Mouse (Mus musculus): ENCODE measurements around the gene Fam161a. TPM values are rescaled to one million over a fixed set of nuclear protein-coding genes. Genes with fewer than 3 reads are reported as not detected.

Fam161a gene
- polyA plus RNA-seq (2016; fragmentation: Nextera tagmentation; extraction: Ambion mirVana) = 0.65 and 0.85 TPM in 2 replicates

- peak within 1 kb of the TSS; percentile 95 for H3K4me2 ChIP-seq
- H3K36me3 ChIP-seq = peaks cover 37% of the 10 kb centered on the region
- peak within 1 kb of the TSS; percentile 96 for H3K27ac ChIP-seq
- H3K9ac ChIP-seq = peak within 1 kb of the TSS; percentile 80
- H3K9me3 ChIP-seq (replicated peaks) = no peaks in the 10 kb centered on the region
- no peaks in the 10 kb centered on the region for H3K27me3 ChIP-seq (replicated peaks)
- ATAC-seq = peak; percentile 97
- H3K4me1 ChIP-seq = peaks cover 20% of the 10 kb centered on the region
- peak within 1 kb of the TSS; percentile 71 for H3K4me3 ChIP-seq
- under 1% methylated on average over 22 of the region's 22 CpGs for WGBS (ENCODE audit: insufficient replicate concordance)
Measured at GRCm38 (mm10) chr11:23007481-23008180, at the start of gene Fam161a. Gene Fam161a, plus strand, starts transcription at chr11:23007531.

GRCm38 (mm10) chr11:22957791-22958374 is 49.4 kb upstream of the Fam161a start:
- 81% methylated on average over 4 of the region's 4 CpGs for WGBS (ENCODE audit: insufficient replicate concordance)
- peaks cover 20% of the 10 kb centered on the region for H3K36me3 ChIP-seq
- no peak overlapping the region for H3K9ac ChIP-seq
- H3K27ac ChIP-seq = no peak overlapping the region
- no peaks in the 10 kb centered on the region for H3K9me3 ChIP-seq (replicated peaks)
- H3K4me3 ChIP-seq = no peak overlapping the region
- no peak overlapping the region for H3K4me2 ChIP-seq
- no peaks in the 10 kb centered on the region for H3K4me1 ChIP-seq
- no peak for ATAC-seq
- H3K27me3 ChIP-seq (replicated peaks) = no peaks in the 10 kb centered on the region

GRCm38 (mm10) chr11:22962101-22962500 is 45.2 kb upstream of the Fam161a start:
- ATAC-seq = no peak
- 77% methylated on average over 1 of the region's 1 CpGs for WGBS (ENCODE audit: insufficient replicate concordance)
- Histone ChIP-seq H3K4me1 (no peaks in the 10 kb centered on the region), H3K27ac (no peak overlapping the region), H3K36me3 (peaks cover 12% of the 10 kb centered on the region), H3K4me2 (no peak overlapping the region), H3K9ac (no peak overlapping the region), H3K27me3 (replicated peaks) (no peaks in the 10 kb centered on the region), H3K4me3 (no peak overlapping the region), H3K9me3 (replicated peaks) (peaks cover 7% of the 10 kb centered on the region; the same call in 1 of the 2 replicates)

GRCm38 (mm10) chr11:22964401-22964800 is 42.9 kb upstream of the Fam161a start:
- Histone ChIP-seq H3K9me3 (replicated peaks) (peaks cover 11% of the 10 kb centered on the region; the same call in 1 of the 2 replicates), H3K4me1 (no peaks in the 10 kb centered on the region), H3K9ac (no peak overlapping the region), H3K36me3 (peaks cover 16% of the 10 kb centered on the region), H3K4me3 (no peak overlapping the region), H3K4me2 (no peak overlapping the region), H3K27me3 (replicated peaks) (no peaks in the 10 kb centered on the region), H3K27ac (no peak overlapping the region)
- ATAC-seq = no peak
- WGBS (ENCODE audit: insufficient replicate concordance) = 78% methylated on average over 4 of the region's 4 CpGs

- H3K4me3 ChIP-seq = no peak overlapping the region
- no peak overlapping the region for H3K9ac ChIP-seq
- H3K9me3 ChIP-seq (replicated peaks) = peaks cover 11% of the 10 kb centered on the region; the same call in 1 of the 2 replicates
- ATAC-seq = no peak
- WGBS (ENCODE audit: insufficient replicate concordance) = 78% methylated on average over 4 of the region's 4 CpGs
- no peak overlapping the region for H3K4me2 ChIP-seq
- H3K27ac ChIP-seq = no peak overlapping the region
- H3K27me3 ChIP-seq (replicated peaks) = no peaks in the 10 kb centered on the region
- H3K36me3 ChIP-seq = peaks cover 16% of the 10 kb centered on the region
- no peaks in the 10 kb centered on the region for H3K4me1 ChIP-seq
Measured at GRCm38 (mm10) chr11:22965503-22965902, 41.8 kb upstream of the Fam161a start.

GRCm38 (mm10) chr11:22969486-22969885 is 37.8 kb upstream of the Fam161a start:
- H3K4me1 ChIP-seq = peaks cover 9% of the 10 kb centered on the region
- no peaks in the 10 kb centered on the region for H3K27me3 ChIP-seq (replicated peaks)
- H3K9me3 ChIP-seq (replicated peaks) = peaks cover 20% of the 10 kb centered on the region
- WGBS (ENCODE audit: insufficient replicate concordance) = 33% methylated on average over 6 of the region's 6 CpGs
- peaks cover 43% of the 10 kb centered on the region for H3K36me3 ChIP-seq
- H3K4me3 ChIP-seq = no peak overlapping the region
- H3K9ac ChIP-seq = no peak overlapping the region
- H3K27ac ChIP-seq = no peak overlapping the region
- no peak for ATAC-seq
- no peak overlapping the region for H3K4me2 ChIP-seq

- no peak overlapping the region for H3K4me3 ChIP-seq
- H3K9me3 ChIP-seq (replicated peaks) = peaks cover 20% of the 10 kb centered on the region
- H3K27me3 ChIP-seq (replicated peaks) = no peaks in the 10 kb centered on the region
- H3K4me2 ChIP-seq = peak overlapping the region; percentile 77
- no peak for ATAC-seq
- no peak overlapping the region for H3K9ac ChIP-seq
- peak overlapping the region; percentile 97; the same call in 1 of the 2 replicates for H3K27ac ChIP-seq
- H3K4me1 ChIP-seq = peaks cover 12% of the 10 kb centered on the region
- peaks cover 45% of the 10 kb centered on the region for H3K36me3 ChIP-seq
- WGBS (ENCODE audit: insufficient replicate concordance) = 88% methylated on average over 1 of the region's 1 CpGs
Measured at GRCm38 (mm10) chr11:22970546-22970945, 36.8 kb upstream of the Fam161a start.

GRCm38 (mm10) chr11:22971835-22972709 is 35.3 kb upstream of the Fam161a start, which contains the start of gene Zrsr1:
Gene Zrsr1, plus strand, starts transcription at chr11:22972005.
- WGBS (ENCODE audit: insufficient replicate concordance) = 49% methylated on average over 56 of the region's 56 CpGs
- Histone ChIP-seq H3K4me3 (peak within 1 kb of the TSS; percentile 59), H3K27ac (peak within 1 kb of the TSS; percentile 97), H3K4me1 (peaks cover 20% of the 10 kb centered on the region), H3K36me3 (peaks cover 47% of the 10 kb centered on the region), H3K4me2 (peak within 1 kb of the TSS; percentile 77), H3K27me3 (replicated peaks) (no peaks in the 10 kb centered on the region), H3K9me3 (replicated peaks) (peaks cover 13% of the 10 kb centered on the region), H3K9ac (peak within 1 kb of the TSS; percentile 68)
- ATAC-seq = peak; percentile 90

GRCm38 (mm10) chr11:22972746-22973526 is 34.4 kb upstream of the Fam161a start:
- peaks cover 27% of the 10 kb centered on the region for H3K4me1 ChIP-seq
- H3K27me3 ChIP-seq (replicated peaks) = no peaks in the 10 kb centered on the region
- peak overlapping the region; percentile 77 for H3K4me2 ChIP-seq
- peak overlapping the region; percentile 59 for H3K4me3 ChIP-seq
- ATAC-seq = peak; percentile 61
- H3K36me3 ChIP-seq = peaks cover 51% of the 10 kb centered on the region
- 53% methylated on average over 45 of the region's 46 CpGs for WGBS (ENCODE audit: insufficient replicate concordance)
- H3K27ac ChIP-seq = peak overlapping the region; percentile 97
- H3K9ac ChIP-seq = peak overlapping the region; percentile 68
- H3K9me3 ChIP-seq (replicated peaks) = peaks cover 9% of the 10 kb centered on the region

- H3K36me3 ChIP-seq = peaks cover 57% of the 10 kb centered on the region
- peak overlapping the region; percentile 68 for H3K9ac ChIP-seq
- 49% methylated on average over 14 of the region's 14 CpGs for WGBS (ENCODE audit: insufficient replicate concordance)
- H3K4me2 ChIP-seq = peak overlapping the region; percentile 77
- peaks cover 31% of the 10 kb centered on the region for H3K4me1 ChIP-seq
- peaks cover 9% of the 10 kb centered on the region for H3K9me3 ChIP-seq (replicated peaks)
- peak overlapping the region; percentile 79 for H3K27ac ChIP-seq
- H3K4me3 ChIP-seq = peak overlapping the region; percentile 59
- no peaks in the 10 kb centered on the region for H3K27me3 ChIP-seq (replicated peaks)
- no peak for ATAC-seq
Measured at GRCm38 (mm10) chr11:22973599-22973998, 33.7 kb upstream of the Fam161a start.

GRCm38 (mm10) chr11:22978215-22978614 is 29.1 kb upstream of the Fam161a start:
- WGBS (ENCODE audit: insufficient replicate concordance) = 80% methylated on average over 3 of the region's 3 CpGs
- Histone ChIP-seq H3K27ac (no peak overlapping the region), H3K4me2 (no peak overlapping the region; the same call in 1 of the 2 replicates), H3K4me1 (peaks cover 49% of the 10 kb centered on the region), H3K9ac (no peak overlapping the region), H3K9me3 (replicated peaks) (no peaks in the 10 kb centered on the region), H3K4me3 (no peak overlapping the region), H3K36me3 (peaks cover 55% of the 10 kb centered on the region), H3K27me3 (replicated peaks) (no peaks in the 10 kb centered on the region)
- ATAC-seq = no peak
